Mouse (Mus musculus): ENCODE measurements around the gene Tnnc1. TPM values are rescaled to one million over a fixed set of nuclear protein-coding genes. Genes with fewer than 3 reads are reported as not detected.

Tnnc1 gene
- total RNA-seq, 1 experiment from 2014 or later, result not detected

GRCm38 (mm10) chr14:31206472-31206981 lies 1.6 kb upstream of the Tnnc1 start:
- peak; percentile 78 for ATAC-seq (ENCODE audit: extremely low read depth, insufficient number of reproducible peaks, low FRiP score, poor library complexity, severe bottlenecking)

GRCm38 (mm10) chr14:31207070-31207830 lies 862 bp upstream of the Tnnc1 start:
- ATAC-seq (ENCODE audit: extremely low read depth, insufficient number of reproducible peaks, low FRiP score, poor library complexity, severe bottlenecking), result no peak

GRCm38 (mm10) chr14:31209133-31209557 lies 1.0 kb downstream of the Tnnc1 start:
- no peak for ATAC-seq (ENCODE audit: extremely low read depth, insufficient number of reproducible peaks, low FRiP score, poor library complexity, severe bottlenecking)

DNA sequence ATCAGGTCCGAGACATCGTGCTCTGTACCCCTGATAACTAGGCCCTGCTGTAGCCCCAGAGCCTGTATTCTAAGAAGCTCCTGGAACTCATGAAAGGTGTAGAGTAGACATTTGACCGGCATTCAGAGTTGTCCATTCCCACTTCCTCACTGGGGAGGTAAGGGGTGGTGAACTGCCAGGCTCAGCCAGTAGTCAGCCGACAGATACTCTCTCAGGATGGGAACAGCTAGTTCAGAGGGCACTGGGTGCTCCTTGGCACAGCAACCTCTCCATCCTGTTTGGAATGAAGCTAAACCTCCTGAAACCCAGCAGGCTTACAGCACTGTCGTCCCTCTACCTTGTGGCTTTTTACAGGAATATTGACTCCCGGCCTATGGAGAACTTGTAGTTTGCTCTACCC lies 3.7 kb downstream of the Tnnc1 start:
- ATAC-seq (ENCODE audit: extremely low read depth, insufficient number of reproducible peaks, low FRiP score, poor library complexity, severe bottlenecking), result no peak

DNA sequence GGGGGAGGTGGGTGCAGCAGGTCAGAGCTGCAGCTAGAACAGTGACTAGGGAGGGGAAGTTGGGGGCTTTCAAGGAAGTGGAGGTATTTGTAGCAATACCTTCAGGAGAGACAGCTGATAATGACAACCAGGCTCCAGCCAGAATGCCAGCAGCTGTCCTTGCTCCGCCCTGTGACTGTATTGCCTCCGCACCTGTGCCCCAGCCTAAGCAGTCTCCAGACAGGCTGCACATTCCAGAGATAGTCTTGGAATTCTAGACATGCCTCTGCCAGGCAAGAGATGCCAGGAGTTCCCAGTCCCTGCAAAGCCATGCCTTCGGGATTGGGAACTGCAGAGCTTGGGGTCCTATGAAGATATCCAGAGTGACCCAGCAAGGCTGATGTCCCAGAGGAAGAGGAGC lies 4.4 kb downstream of the Tnnc1 start:
- ATAC-seq (ENCODE audit: extremely low read depth, insufficient number of reproducible peaks, low FRiP score, poor library complexity, severe bottlenecking), result no peak

- ATAC-seq (ENCODE audit: extremely low read depth, insufficient number of reproducible peaks, low FRiP score, poor library complexity, severe bottlenecking), result no peak
These were observed 5.8 kb downstream of the Tnnc1 start for GRCm38 (mm10) chr14:31213868-31214267.

- no peak for ATAC-seq (ENCODE audit: extremely low read depth, insufficient number of reproducible peaks, low FRiP score, poor library complexity, severe bottlenecking)
These were observed 6.6 kb downstream of the Tnnc1 start for GRCm38 (mm10) chr14:31214684-31215083.

GRCm38 (mm10) chr14:31215157-31216002 lies 7.3 kb downstream of the Tnnc1 start:
- peak; percentile 84 for ATAC-seq (ENCODE audit: extremely low read depth, insufficient number of reproducible peaks, low FRiP score, poor library complexity, severe bottlenecking)

- ATAC-seq (ENCODE audit: extremely low read depth, insufficient number of reproducible peaks, low FRiP score, poor library complexity, severe bottlenecking), result no peak
These were observed 8.7 kb downstream of the Tnnc1 start, which contains the start of gene Nisch for GRCm38 (mm10) chr14:31216846-31217245. Nisch (minus strand) TSS chr14:31216946.

DNA sequence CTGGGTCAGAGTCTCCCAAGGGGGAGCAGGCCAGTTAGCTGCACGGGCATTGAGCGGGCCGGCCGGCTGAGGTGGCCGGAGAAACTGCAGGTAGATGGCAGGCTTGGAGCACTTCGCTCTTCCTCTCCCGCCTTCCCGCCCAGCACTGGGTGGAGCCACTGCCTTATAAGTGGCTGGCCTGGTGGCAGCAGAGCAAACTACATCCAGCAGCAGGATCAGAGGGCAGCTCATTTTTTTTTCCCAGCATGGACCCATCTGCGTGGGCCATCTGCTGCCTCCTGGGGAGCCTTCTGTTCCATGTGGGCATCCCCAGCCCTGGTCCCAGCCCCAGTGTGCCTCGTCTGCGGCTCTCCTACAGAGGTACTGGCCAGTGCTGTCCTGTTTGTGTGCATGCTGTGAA lies 9.6 kb downstream of the Tnnc1 start, which contains the start of gene Sema3g:
Gene Sema3g, plus strand, starts transcription at position 195 of the 400 bp plus-strand sequence.
- peak; percentile 30; the same call in 1 of the 2 replicates for ATAC-seq (ENCODE audit: extremely low read depth, insufficient number of reproducible peaks, low FRiP score, poor library complexity, severe bottlenecking)

DNA sequence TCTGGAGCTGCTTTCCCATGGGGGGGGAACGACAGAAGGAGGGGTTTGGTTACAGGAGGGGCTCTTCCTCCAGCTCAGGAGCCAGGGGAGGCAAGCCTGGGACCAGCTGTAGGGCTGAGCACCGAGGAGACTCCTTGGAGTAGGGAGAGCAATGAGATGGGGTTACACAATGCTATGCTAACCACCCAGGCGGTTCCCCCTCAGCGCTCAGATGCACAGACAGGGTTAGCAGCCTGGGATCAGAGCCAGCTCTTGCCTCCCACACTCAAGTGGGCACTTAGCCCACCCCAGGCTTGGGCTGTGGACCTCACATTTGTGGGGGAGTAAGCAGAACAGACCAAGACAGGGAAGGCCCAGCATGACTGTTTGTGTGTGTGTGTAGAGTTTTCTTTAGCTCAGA lies 18.9 kb downstream of the Tnnc1 start:
- ATAC-seq (ENCODE audit: extremely low read depth, insufficient number of reproducible peaks, low FRiP score, poor library complexity, severe bottlenecking), result no peak

GRCm38 (mm10) chr14:31228234-31228633 lies 20.1 kb downstream of the Tnnc1 start:
- ATAC-seq (ENCODE audit: extremely low read depth, insufficient number of reproducible peaks, low FRiP score, poor library complexity, severe bottlenecking), result peak; percentile 47

GRCm38 (mm10) chr14:31230442-31230841 lies 22.3 kb downstream of the Tnnc1 start:
- ATAC-seq (ENCODE audit: extremely low read depth, insufficient number of reproducible peaks, low FRiP score, poor library complexity, severe bottlenecking), result no peak

- ATAC-seq (ENCODE audit: extremely low read depth, insufficient number of reproducible peaks, low FRiP score, poor library complexity, severe bottlenecking), result no peak
These were observed 24.4 kb downstream of the Tnnc1 start for GRCm38 (mm10) chr14:31232404-31233069.

GRCm38 (mm10) chr14:31233070-31233995 lies 25.2 kb downstream of the Tnnc1 start:
- no peak for ATAC-seq (ENCODE audit: extremely low read depth, insufficient number of reproducible peaks, low FRiP score, poor library complexity, severe bottlenecking)

- peak; percentile 78; the same call in 1 of the 2 replicates for ATAC-seq (ENCODE audit: extremely low read depth, insufficient number of reproducible peaks, low FRiP score, poor library complexity, severe bottlenecking)
These were observed 26.0 kb downstream of the Tnnc1 start for GRCm38 (mm10) chr14:31233996-31234591.

DNA sequence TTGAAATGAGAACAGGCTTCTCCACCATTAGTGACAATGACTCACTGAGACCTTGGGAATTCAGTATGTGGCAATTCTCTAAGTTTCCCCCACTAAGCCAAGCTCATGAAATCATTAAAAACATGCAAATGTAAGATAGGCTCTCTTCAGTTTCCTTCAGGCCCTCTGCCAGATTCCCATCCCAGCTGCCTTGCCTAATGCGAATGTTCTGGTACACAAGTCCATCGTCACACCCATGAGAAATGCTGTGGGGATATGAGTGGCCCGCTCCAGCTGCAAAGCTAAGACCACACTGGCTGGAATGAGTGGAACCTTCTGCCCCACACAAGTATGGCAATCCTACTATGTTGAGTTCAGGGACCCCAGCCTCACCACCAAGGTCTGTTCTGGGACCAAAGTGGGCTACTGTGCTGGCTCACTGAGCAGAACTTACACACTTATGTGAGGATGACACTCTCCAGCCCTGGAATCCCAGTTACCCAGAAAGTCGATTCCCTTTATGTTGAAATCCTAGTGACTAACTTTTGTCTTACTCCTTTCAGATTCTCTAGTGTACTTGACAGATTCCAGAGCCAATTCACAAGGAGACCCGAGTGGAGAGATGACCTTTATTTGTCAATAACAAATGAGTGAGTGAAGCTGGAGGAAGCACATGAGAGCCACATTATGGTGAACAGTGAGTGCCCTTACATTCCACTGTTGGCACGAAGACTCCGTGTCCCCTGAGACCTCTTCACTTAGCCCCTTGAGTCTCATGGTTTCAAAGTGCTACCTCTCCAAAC lies 29.2 kb downstream of the Tnnc1 start:
- no peak for ATAC-seq (ENCODE audit: extremely low read depth, insufficient number of reproducible peaks, low FRiP score, poor library complexity, severe bottlenecking)
